Mouse (Mus musculus): ENCODE measurements around the gene Mfap5. TPM values are rescaled to one million over a fixed set of nuclear protein-coding genes. Genes with fewer than 3 reads are reported as not detected.

Gene Mfap5
- total and polyA plus RNA-seq, 3 experiments = not detected

- peak overlapping the region; percentile 69 for H3K27ac ChIP-seq (ENCODE audit: control insufficient read depth, low read depth, low read length)
- H3K79me2 ChIP-seq (ENCODE audit: control insufficient read depth, insufficient read depth, low read length, poor library complexity) = no peaks in the 10 kb centered on the region
- no peaks in the 10 kb centered on the region for H3K9me3 ChIP-seq (replicated peaks; ENCODE audit: insufficient read depth, low read length)
- H3K27me3 ChIP-seq (ENCODE audit: control insufficient read depth in 1 of 2, insufficient read depth in 2 of 2, low read length in 2 of 2) = no peaks in the 10 kb centered on the region
- H3K4me1 ChIP-seq (ENCODE audit: control insufficient read depth in 1 of 2, insufficient read depth in 2 of 2, low read length in 2 of 2) = peaks cover 21 to 28% of the 10 kb centered on the region in 2 experiments
- DNase-seq (ENCODE audit: low read depth, low spot score) = peak; percentile 80
- H3K4me3 ChIP-seq (ENCODE audit: control insufficient read depth in 1 of 2, insufficient read depth in 1 of 2, low read depth in 2 of 2, low read length in 2 of 2) = peak overlapping the region; percentile 10 to 13; a peak in 3 of 4 replicates
- peaks cover 0 to 25% of the 10 kb centered on the region in 2 experiments; a peak in 2 of 4 replicates for H3K36me3 ChIP-seq (ENCODE audit: control insufficient read depth in 1 of 2, insufficient read depth in 2 of 2, low read length in 2 of 2)
- peak overlapping the region; percentile 8 for H3K9ac ChIP-seq (ENCODE audit: control insufficient read depth, low read depth, low read length, poor library complexity, severe bottlenecking)
- TF ChIP-seq ZKSCAN1 (IDR thresholded peaks at IDR 0.05; ENCODE audit: low read depth, low read length) (no peak), MEF2A (IDR thresholded peaks at IDR 0.05; ENCODE audit: extremely low read depth, insufficient replicate concordance, low read depth, low read length, poor library complexity, severe bottlenecking) (no peak), BHLHE40 (IDR thresholded peaks at IDR 0.05; ENCODE audit: borderline replicate concordance, low read depth, low read length) (peak; percentile 75; the same call in 1 of the 2 replicates), CTCF (IDR thresholded peaks at IDR 0.05 in 2 of 3, conservative IDR thresholded peaks at IDR 0.05 in 1 of 3; ENCODE audit: control insufficient read depth in 1 of 3, insufficient read depth in 1 of 3, low read depth in 2 of 3, low read length in 3 of 3, poor library complexity in 1 of 3, severe bottlenecking in 1 of 3) (no peak), CHD2 (IDR thresholded peaks at IDR 0.05; ENCODE audit: low read length) (no peak), RAD21 (IDR thresholded peaks at IDR 0.05; ENCODE audit: low read depth, low read length) (no peak), MXI1 (IDR thresholded peaks at IDR 0.05; ENCODE audit: low read depth, low read length) (no peak), GATA1 (IDR thresholded peaks at IDR 0.05; ENCODE audit: low read depth, low read length) (peak; percentile 72), MAX (IDR thresholded peaks at IDR 0.05; ENCODE audit: low read length) (no peak), POLR2AphosphoS2 (IDR thresholded peaks at IDR 0.05; ENCODE audit: low read length) (no peak), MYB (IDR thresholded peaks at IDR 0.05; ENCODE audit: low read depth, low read length) (no peak), GABPA (IDR thresholded peaks at IDR 0.05; ENCODE audit: low read depth, low read length) (no peak), ZMIZ1 (IDR thresholded peaks at IDR 0.05; ENCODE audit: low read depth, low read length) (no peak), ELF1 (IDR thresholded peaks at IDR 0.05; ENCODE audit: low read depth, low read length) (no peak), NELFE (IDR thresholded peaks at IDR 0.05; ENCODE audit: low read depth, low read length) (no peak), TAL1 (IDR thresholded peaks at IDR 0.05; ENCODE audit: low read length) (peak; percentile 92), POLR2AphosphoS5 (IDR thresholded peaks at IDR 0.05; ENCODE audit: borderline replicate concordance, low read depth, low read length) (no peak), ZNF384 (IDR thresholded peaks at IDR 0.05; ENCODE audit: low read depth, low read length) (no peak), UBTF (IDR thresholded peaks at IDR 0.05; ENCODE audit: borderline replicate concordance, insufficient read depth, low read depth, low read length) (no peak), SMC3 (IDR thresholded peaks at IDR 0.05; ENCODE audit: low read depth, low read length) (no peak), ZC3H11A (IDR thresholded peaks at IDR 0.05; ENCODE audit: low read depth, low read length) (no peak), CHD1 (IDR thresholded peaks at IDR 0.05; ENCODE audit: low read depth, low read length) (no peak), EP300 (IDR thresholded peaks at IDR 0.05; ENCODE audit: low read depth in 1 of 2, low read length in 2 of 2) (peak; percentile 81 to 84), SIN3A (IDR thresholded peaks at IDR 0.05; ENCODE audit: low read length) (peak; percentile 20; the same call in 1 of the 2 replicates), KAT2A (conservative IDR thresholded peaks at IDR 0.05; ENCODE audit: low read depth, low read length) (no peak), ETS1 (IDR thresholded peaks at IDR 0.05; ENCODE audit: low read depth, low read length) (peak; percentile 80), USF1 (IDR thresholded peaks at IDR 0.05; ENCODE audit: low read depth, low read length) (no peak), TCF12 (IDR thresholded peaks at IDR 0.05; ENCODE audit: low read depth, low read length) (peak; percentile 70), HCFC1 (IDR thresholded peaks at IDR 0.05; ENCODE audit: low read depth, low read length) (no peak), NRF1 (IDR thresholded peaks at IDR 0.05; ENCODE audit: insufficient read depth, low read depth, low read length, poor library complexity, severe bottlenecking) (no peak), MYC (IDR thresholded peaks at IDR 0.05; ENCODE audit: low read depth, low read length) (no peak), JUND (IDR thresholded peaks at IDR 0.05; ENCODE audit: low read depth, low read length) (peak; percentile 82), USF2 (IDR thresholded peaks at IDR 0.05; ENCODE audit: borderline replicate concordance in 1 of 2, insufficient read depth in 1 of 2, low read depth in 1 of 2, low read length in 2 of 2) (no peak), MAFK (IDR thresholded peaks at IDR 0.05; ENCODE audit: borderline replicate concordance, low read depth, low read length) (no peak), MAZ (IDR thresholded peaks at IDR 0.05; ENCODE audit: low read depth, low read length) (no peak)
Measured at GRCm38 (mm10) chr6:122570695-122571616, 65.3 kb downstream of the Mfap5 start.
